Mouse (Mus musculus) C3H10T1/2 (cell line): ENCODE results near the gene Bloc1s4. TPM values are rescaled to one million over a fixed set of nuclear protein-coding genes. Genes with fewer than 3 reads are reported as not detected.

ENCODE experiments used
- polyA plus RNA-seq, 2 experiments: library from polyadenylated mRNA; unstranded; fragments of >200 nt; fragmentation: generic; extraction: Trizol; gene quantifications; one replicate each; pipeline ENCODE4 v1.2.1; 2012; ENCODE audit warnings: missing spikeins in 2 of 2

Gene Bloc1s4
- polyA plus RNA-seq: 10 to 100 TPM; 10.0 to 25.8 TPM

DNA sequence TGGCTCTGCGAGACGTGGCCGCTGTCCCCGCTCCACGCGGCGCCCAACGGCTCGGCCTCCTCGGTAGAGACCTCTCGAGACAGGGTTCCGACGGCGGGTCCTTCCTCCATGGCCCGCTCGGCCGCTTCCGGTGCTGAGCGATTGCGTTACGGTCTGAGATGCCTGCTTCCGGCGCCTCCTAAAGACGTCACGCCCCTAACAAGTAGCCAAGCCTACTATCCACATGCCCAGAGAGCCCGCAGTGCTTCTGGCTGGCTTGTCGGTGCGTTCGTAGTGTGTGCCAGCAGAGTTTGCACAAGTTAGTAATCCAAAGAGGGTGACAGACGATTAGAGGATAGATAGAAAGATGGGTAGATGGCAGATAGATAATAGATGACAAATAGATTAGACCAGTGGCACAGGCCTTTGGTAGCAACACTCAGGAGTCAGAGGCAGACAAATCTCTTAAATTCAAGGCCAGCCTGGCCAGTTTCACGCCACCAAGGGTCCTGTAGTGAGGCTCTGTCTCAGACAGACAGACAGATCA, at the start of gene Bloc1s4:
TSS of gene Bloc1s4 (minus strand) at position 115 of the 526 bp plus-strand sequence.

DNA sequence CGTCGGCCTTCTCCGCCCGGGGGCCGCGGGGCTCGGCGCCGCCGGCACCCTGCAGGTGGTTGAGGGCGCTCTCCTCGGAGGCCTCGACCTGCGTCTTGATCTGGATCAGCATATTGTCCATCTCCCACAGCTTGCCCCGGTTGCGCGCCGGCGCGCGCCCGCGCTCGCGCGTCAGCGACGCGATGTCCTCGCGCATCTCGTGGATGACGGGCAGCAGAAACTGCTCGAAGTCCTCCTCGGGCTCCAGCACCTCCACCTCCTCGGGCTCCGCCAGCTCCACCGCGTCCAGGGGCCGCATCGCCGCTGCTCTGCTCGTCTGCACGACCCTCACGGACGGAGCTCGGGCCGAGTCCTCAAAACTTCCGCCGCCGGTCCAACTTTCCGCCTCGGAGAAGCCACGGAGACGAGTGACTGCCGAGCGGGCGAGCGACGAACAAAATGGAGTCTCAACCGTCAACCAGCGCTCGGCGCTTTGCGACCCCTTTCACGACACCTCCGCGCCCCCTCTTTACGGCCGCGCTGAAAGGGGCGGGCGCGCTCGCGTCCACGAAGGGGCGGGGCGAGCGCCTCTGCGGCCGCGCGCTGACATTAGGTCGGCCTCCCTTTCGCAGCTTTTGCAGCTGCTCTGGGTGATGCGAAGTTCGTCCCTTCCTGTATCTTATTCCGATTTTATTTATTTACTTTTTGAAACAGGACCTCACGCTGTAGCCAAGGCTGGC, 48.0 kb upstream of the Bloc1s4 start, which contains the start of gene Mrfap1:
TSS of gene Mrfap1 (minus strand) at position 477 of the 719 bp plus-strand sequence.

Other genes starting within 250 kb of the Bloc1s4 start
- gene Tbc1d14, start 155.4 kb downstream of the Bloc1s4 start, polyA plus RNA-seq: 10 to 100 TPM in 1 of 2 experiments, 1 to 10 TPM in 1; 3.3 to 24.1 TPM
- gene D5Ertd579e, start 52.6 kb downstream of the Bloc1s4 start, polyA plus RNA-seq: 10 to 100 TPM in 1 of 2 experiments, 1 to 10 TPM in 1; 3.0 to 19.5 TPM
- gene Mrfap1, start 48.1 kb upstream of the Bloc1s4 start, polyA plus RNA-seq: 100 to 1,000 TPM in 1 of 2 experiments, 10 to 100 TPM in 1; 81.0 to 382 TPM
- 10 to 100 TPM in 1 of 2 experiments, 1 to 10 TPM in 1; 5.7 to 48.2 TPM for gene Man2b2, start 82.0 kb upstream of the Bloc1s4 start, polyA plus RNA-seq
- gene Ppp2r2c, start 119.9 kb upstream of the Bloc1s4 start, polyA plus RNA-seq: under 1 TPM in 1 of 2 experiments, not detected in 1; 0.01 TPM
- 10 to 100 TPM in 1 of 2 experiments, 1 to 10 TPM in 1; 2.7 to 12.3 TPM for gene Wfs1, start 240.6 kb upstream of the Bloc1s4 start, polyA plus RNA-seq